Mouse (Mus musculus) limb, embryonic 11.5 days (tissue): ENCODE data around the gene Epb41l3. TPM values are rescaled to one million over a fixed set of nuclear protein-coding genes. Genes with fewer than 3 reads are reported as not detected.

Source experiments
- ATAC-seq: fragments of 200-750 bp; cut with Nextera tagmentation; 2 replicates; pipeline ENCODE4 v1.8.0; 2017; ENCODE audit warnings: low read depth; ENCODE audit not compliant: insufficient number of reproducible peaks, low FRiP score, low TSS enrichment
- DNase-seq: peaks from one replicate; pipeline ENCODE4 v3.0.0-alpha.2; 2015; ENCODE audit warnings: low spot score
- H3K27ac ChIP-seq: fragments of 300-500 bp; sonication (generic); replicated peaks from 2 replicates; pipeline ENCODE4 v1.5.1; 2014; ENCODE audit warnings: low read depth, mild to moderate bottlenecking, low read length
- H3K27me3 ChIP-seq: fragments of 300-500 bp; sonication (generic); 2 replicates; pipeline ENCODE4 v1.6.1; 2014; ENCODE audit warnings: mild to moderate bottlenecking, low read length, mixed read lengths; ENCODE audit not compliant: control insufficient read depth, insufficient read depth
- H3K36me3 ChIP-seq: fragments of 300-500 bp; sonication (generic); 2 replicates; pipeline ENCODE4 v1.6.1; 2014; ENCODE audit warnings: mild to moderate bottlenecking, low read length, moderate library complexity, mixed read lengths; ENCODE audit not compliant: control insufficient read depth, insufficient read depth
- H3K4me1 ChIP-seq: fragments of 300-500 bp; sonication (generic); 2 replicates; pipeline ENCODE4 v1.6.1; 2014; ENCODE audit warnings: low read length, mixed read lengths; ENCODE audit not compliant: control insufficient read depth, insufficient read depth
- H3K4me2 ChIP-seq: fragments of 300-500 bp; sonication (generic); 2 replicates; pipeline ENCODE4 v1.6.1; 2014; ENCODE audit warnings: low read depth, mild to moderate bottlenecking, moderate library complexity; ENCODE audit not compliant: severe bottlenecking
- H3K4me3 ChIP-seq: fragments of 300-500 bp; sonication (generic); 2 replicates; pipeline ENCODE4 v1.5.1; 2014; ENCODE audit warnings: low read depth, low read length
- H3K9ac ChIP-seq: fragments of 300-500 bp; sonication (generic); 2 replicates; pipeline ENCODE4 v1.6.1; 2014; ENCODE audit warnings: mild to moderate bottlenecking, low read length
- H3K9me3 ChIP-seq: fragments of 300-500 bp; sonication (generic); 2 replicates; pipeline ENCODE4 v1.6.1; 2016; ENCODE audit warnings: low read length; ENCODE audit not compliant: control insufficient read depth
- WGBS: fragments of 180-500 bp; shearing (Covaris S2); extraction: QIAGEN DNeasy Blood & Tissue Kit; methylation state at CpG from one replicate; pipeline ENCODE4 v1.1.7; 2014; 5-methylcytosine and 5-hydroxymethylcytosine counted together
- polyA plus RNA-seq: library from polyadenylated mRNA; unstranded; fragments of >200 nt; fragmentation: Nextera tagmentation; extraction: Ambion mirVana; gene quantifications from 2 replicates; pipeline ENCODE4 v1.2.1, GENCODE M21; 2014

Epb41l3 gene
- polyA plus RNA-seq, 1 experiment from 2014 or later, result 72.2 TPM

- Histone ChIP-seq H3K4me1 (no peaks in the 10 kb centered on the region), H3K4me3 (no peak overlapping the region), H3K9ac (no peak overlapping the region), H3K4me2 (no peak overlapping the region), H3K9me3 (no peaks in the 10 kb centered on the region), H3K36me3 (no peaks in the 10 kb centered on the region), H3K27me3 (no peaks in the 10 kb centered on the region), H3K27ac (no peak overlapping the region)
- no peak for DNase-seq
- no peak for ATAC-seq
- WGBS, result 47% methylated on average over 7 of the region's 7 CpGs
These were observed 22.5 kb downstream of the Epb41l3 start for GRCm38 (mm10) chr17:69097955-69098354.

DNA sequence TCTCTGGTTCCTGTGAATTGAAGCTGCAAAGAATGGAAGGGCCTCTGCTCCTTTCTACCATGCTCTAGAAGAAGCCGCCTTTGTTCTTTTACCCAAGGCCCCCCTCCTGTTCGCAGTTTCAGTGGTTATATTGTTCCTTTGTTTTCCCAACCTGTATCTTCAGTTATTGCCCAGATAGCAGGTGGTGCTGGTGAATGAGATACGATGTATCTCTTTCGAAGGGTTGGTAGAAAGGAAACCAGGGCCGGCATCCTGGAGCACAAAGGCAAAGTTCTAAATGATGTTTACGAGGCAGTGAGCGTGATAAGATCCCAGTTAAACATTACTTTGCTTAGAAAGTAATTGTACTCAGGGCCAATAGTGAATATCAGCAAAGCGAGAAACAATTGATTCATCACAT lies 27.8 kb downstream of the Epb41l3 start:
- no peak for DNase-seq
- WGBS, result 81% methylated on average over 8 of the region's 8 CpGs

DNA sequence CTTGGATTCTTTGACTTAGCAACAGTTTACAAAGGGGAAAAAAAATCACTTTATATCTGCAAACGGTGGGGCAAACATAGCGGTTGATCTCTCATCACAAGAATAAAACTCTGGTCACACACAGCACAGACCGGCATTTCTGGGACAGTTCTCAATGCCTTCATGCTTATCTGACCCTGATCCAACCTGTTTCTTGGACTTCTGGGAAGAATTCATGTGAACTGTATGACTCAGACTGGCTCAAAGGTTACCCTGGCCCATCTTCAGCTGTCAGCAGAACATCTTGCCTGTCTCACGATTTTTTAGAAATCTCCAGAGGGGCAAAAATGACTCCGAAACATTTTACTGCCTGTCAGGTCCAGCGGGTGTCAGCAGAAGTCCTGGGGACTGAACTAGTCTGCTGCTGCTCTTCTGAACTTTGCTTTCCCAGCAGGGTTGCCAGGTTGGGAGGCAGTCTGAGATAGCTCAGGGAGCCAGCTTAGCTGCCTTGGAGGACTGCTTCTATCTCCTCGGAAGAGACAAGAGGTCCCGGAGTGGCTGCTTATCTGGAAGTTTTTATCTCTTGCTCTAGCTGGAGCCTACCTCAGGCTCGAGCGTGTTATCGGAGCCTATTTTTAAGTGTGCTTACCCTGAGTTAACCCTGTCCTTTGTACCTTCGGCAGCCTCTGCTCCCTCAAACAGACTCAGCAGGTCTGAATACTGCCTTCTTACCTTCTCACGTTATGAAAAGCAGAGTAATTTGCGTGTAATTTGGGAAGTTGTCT lies 29.7 kb downstream of the Epb41l3 start:
- ATAC-seq, result no peak
- no peaks in the 10 kb centered on the region for H3K9me3 ChIP-seq
- WGBS, result 61% methylated on average over 14 of the region's 14 CpGs

More for the DNA sequence above, 27.8 kb downstream of the Epb41l3 start:
- no peak overlapping the region for H3K4me2 ChIP-seq
- H3K4me1 ChIP-seq, result no peaks in the 10 kb centered on the region
- H3K4me3 ChIP-seq, result no peak overlapping the region
- H3K27me3 ChIP-seq, result no peaks in the 10 kb centered on the region
- H3K9me3 ChIP-seq, result no peaks in the 10 kb centered on the region
- no peaks in the 10 kb centered on the region for H3K36me3 ChIP-seq
- no peak overlapping the region for H3K9ac ChIP-seq
- ATAC-seq, result no peak
- H3K27ac ChIP-seq, result no peak overlapping the region

DNA sequence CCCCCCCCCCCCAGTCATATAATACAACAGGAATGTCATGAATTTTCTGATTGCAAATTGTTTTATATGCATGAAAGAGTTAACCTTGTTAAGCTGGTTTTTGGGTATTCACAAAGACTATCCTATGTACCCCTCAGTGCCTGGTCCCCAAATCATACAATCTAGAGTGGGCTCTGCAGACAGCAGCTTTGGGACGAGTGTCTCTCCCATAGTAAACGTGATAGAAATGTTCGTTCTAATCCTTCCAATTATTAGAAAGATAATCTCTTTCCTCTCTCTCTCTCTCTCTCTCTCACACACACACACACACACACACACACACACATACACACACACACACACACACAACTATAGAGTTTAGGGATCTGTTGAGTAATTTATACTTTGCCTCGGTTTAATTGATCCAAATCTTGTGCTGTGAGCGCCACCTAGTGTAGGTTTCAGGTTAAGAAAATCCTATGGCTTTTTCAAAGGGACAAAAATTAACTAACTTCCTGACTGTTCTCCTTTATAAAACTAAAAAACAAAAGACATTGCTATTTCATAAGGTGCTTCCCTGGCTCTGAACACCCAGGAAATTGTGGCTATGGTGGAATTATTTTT lies 30.4 kb downstream of the Epb41l3 start:
- ATAC-seq (no peak), DNase-seq (peak; percentile 54)
- Histone ChIP-seq H3K27ac (no peak overlapping the region), H3K4me2 (no peak overlapping the region), H3K4me1 (no peaks in the 10 kb centered on the region), H3K36me3 (no peaks in the 10 kb centered on the region), H3K9me3 (no peaks in the 10 kb centered on the region), H3K27me3 (no peaks in the 10 kb centered on the region), H3K9ac (no peak overlapping the region), H3K4me3 (no peak overlapping the region)
- WGBS, result 42% methylated on average over 5 of the region's 5 CpGs

More for the DNA sequence above, 29.7 kb downstream of the Epb41l3 start:
- no peaks in the 10 kb centered on the region for H3K4me1 ChIP-seq
- H3K36me3 ChIP-seq, result no peaks in the 10 kb centered on the region
- H3K27me3 ChIP-seq, result no peaks in the 10 kb centered on the region
- H3K27ac ChIP-seq, result no peak overlapping the region
- no peak overlapping the region for H3K4me2 ChIP-seq
- no peak overlapping the region for H3K4me3 ChIP-seq
- no peak for DNase-seq
- no peak overlapping the region for H3K9ac ChIP-seq

- ATAC-seq (no peak), DNase-seq (no peak)
- 66% methylated on average over 6 of the region's 6 CpGs for WGBS
- no peaks in the 10 kb centered on the region for H3K27me3 ChIP-seq
- no peak overlapping the region for H3K9ac ChIP-seq
- H3K9me3 ChIP-seq, result no peaks in the 10 kb centered on the region
- H3K4me2 ChIP-seq, result no peak overlapping the region
- H3K36me3 ChIP-seq, result no peaks in the 10 kb centered on the region
- no peak overlapping the region for H3K4me3 ChIP-seq
- no peaks in the 10 kb centered on the region for H3K4me1 ChIP-seq
- no peak overlapping the region for H3K27ac ChIP-seq
These were observed 33.7 kb downstream of the Epb41l3 start for GRCm38 (mm10) chr17:69109216-69109615.

GRCm38 (mm10) chr17:69112232-69112631 lies 36.7 kb downstream of the Epb41l3 start:
- no peak overlapping the region for H3K4me2 ChIP-seq
- H3K4me1 ChIP-seq, result no peaks in the 10 kb centered on the region
- ATAC-seq, result no peak
- H3K9me3 ChIP-seq, result no peaks in the 10 kb centered on the region
- no peak overlapping the region for H3K4me3 ChIP-seq
- WGBS, result 73% methylated on average over 2 of the region's 2 CpGs
- no peak overlapping the region for H3K27ac ChIP-seq
- no peak for DNase-seq
- no peak overlapping the region for H3K9ac ChIP-seq
- no peaks in the 10 kb centered on the region for H3K36me3 ChIP-seq
- no peaks in the 10 kb centered on the region for H3K27me3 ChIP-seq

GRCm38 (mm10) chr17:69119183-69119582 lies 43.7 kb downstream of the Epb41l3 start:
- DNase-seq (no peak), ATAC-seq (no peak)
- H3K4me2 ChIP-seq, result no peak overlapping the region
- no peaks in the 10 kb centered on the region for H3K27me3 ChIP-seq
- H3K9me3 ChIP-seq, result no peaks in the 10 kb centered on the region
- WGBS, result 91% methylated on average over 8 of the region's 8 CpGs
- H3K36me3 ChIP-seq, result no peaks in the 10 kb centered on the region
- no peak overlapping the region for H3K27ac ChIP-seq
- no peak overlapping the region for H3K4me3 ChIP-seq
- H3K4me1 ChIP-seq, result no peaks in the 10 kb centered on the region
- H3K9ac ChIP-seq, result no peak overlapping the region

- WGBS, result 8% methylated on average over 19 of the region's 19 CpGs
- no peak overlapping the region for H3K9ac ChIP-seq
These were observed 45.3 kb downstream of the Epb41l3 start for GRCm38 (mm10) chr17:69120533-69121358.

More at GRCm38 (mm10) chr17:69120533-69121358, 45.3 kb downstream of the Epb41l3 start:
- DNase-seq (peak; percentile 61), ATAC-seq (0 out of 2 replicates have a peak, but pooled peaks have one; percentile 48)
- Histone ChIP-seq H3K27me3 (no peaks in the 10 kb centered on the region), H3K27ac (no peak overlapping the region), H3K36me3 (no peaks in the 10 kb centered on the region), H3K4me3 (peak overlapping the region; percentile 3; the same call in 1 of the 2 replicates), H3K9me3 (no peaks in the 10 kb centered on the region), H3K4me1 (no peaks in the 10 kb centered on the region), H3K4me2 (peak overlapping the region; percentile 39)
